Mouse (Mus musculus): ENCODE results near the gene Vmn2r32.
"Not testable (repeated sequence)": the region's sequence is repeated elsewhere in the genome, so short reads cannot be mapped to it uniquely, and the experiment has no call there.

Vmn2r32 gene

GRCm38 (mm10) chr7:7479918-7480317, at the start of gene Vmn2r32:
Vmn2r32 (minus strand) TSS chr7:7480018.
- DNase-seq (ENCODE audit: low read depth) = not testable (repeated sequence)

Data from induced T-regulatory cell, adult 2 months (primary cell).